Mouse (Mus musculus) monocyte, adult 59 days (primary cell): ENCODE results near the gene Kansl1l. TPM values are rescaled to one million over a fixed set of nuclear protein-coding genes. Genes with fewer than 3 reads are reported as not detected.

Experiments
- total RNA-seq, 2 experiments: library from RNA; stranded (reverse); gene quantifications; one replicate each; pipeline ENCODE4 v1.2.4; 2023

Gene Kansl1l
- 10 to 100 TPM; 13.2 TPM for total RNA-seq

DNA sequence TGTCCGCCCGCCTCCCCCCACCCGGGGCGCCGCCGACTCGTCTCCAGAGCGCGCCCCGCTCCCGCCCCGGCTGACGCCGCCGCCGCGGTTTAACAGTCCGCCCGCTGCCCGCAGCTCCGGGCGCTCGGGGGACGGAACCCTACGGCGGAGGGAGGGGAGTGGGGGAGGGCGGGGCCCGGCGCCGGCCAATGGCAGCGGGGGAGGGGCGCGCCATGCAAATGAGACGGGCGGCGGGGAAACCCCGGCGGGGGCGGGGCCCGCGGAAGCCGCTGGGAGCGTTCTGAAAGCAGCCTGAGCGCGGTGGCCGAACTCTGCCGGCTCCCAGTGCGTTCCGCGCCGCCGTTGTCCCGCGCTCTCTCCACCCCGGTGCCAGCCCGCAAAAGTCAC lies at the start of gene Kansl1l:
Kansl1l (minus strand) TSS at position 110 of the 387 bp plus-strand sequence.

GRCm38 (mm10) chr1:66862712-66863511 lies 45.5 kb upstream of the Kansl1l start, which contains the start of gene Acadl:
TSS of gene Acadl (minus strand) at chr1:66863277.

DNA sequence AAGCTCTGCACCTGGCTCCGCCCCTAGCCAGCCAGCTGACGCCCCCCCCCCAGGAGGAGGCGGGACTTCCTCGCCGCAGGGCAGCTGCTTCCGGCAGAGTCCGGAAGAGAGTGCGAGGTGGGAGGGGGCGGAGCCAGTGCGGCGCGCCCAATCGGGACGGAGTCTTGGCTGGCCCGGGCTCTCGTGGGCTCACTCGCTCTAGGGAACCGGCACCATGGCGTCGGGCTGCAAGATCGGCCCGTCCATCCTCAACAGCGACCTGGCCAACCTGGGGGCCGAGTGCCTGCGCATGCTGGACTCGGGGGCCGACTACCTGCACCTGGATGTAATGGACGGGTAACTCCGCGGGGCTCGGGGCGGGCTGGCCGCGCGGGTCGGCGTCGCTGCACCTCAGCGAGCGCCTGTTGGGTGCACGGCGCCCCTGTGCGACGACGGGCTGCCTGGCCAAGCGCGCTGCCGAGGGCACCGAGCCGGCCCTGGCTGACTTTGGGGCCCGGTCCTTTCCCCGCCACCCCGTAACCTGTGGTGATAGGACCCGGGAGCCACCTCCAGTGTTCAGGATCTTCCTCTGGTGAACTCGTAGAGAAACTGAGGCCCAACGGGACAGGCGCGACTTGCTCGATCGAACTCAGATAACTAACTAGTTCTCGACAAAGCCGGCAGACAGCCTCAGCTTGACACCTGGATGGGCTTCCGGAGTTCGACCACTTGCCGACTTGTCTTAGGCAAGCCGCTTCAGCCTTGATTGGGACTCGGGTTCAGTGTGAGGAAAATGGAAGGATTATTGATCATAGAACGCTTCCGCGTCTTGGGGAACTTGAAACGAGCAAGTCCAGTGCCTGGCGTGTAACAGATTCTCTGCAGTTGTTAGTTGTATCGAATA lies 116.4 kb downstream of the Kansl1l start, which contains the start of gene Rpe:
Rpe (plus strand) TSS at position 139 of the 883 bp plus-strand sequence.

Other genes with a start within 250 kb of the Kansl1l start
- 10 to 100 TPM; 37.4 to 42.8 TPM for gene Rpe, start 116.7 kb downstream of the Kansl1l start, total RNA-seq
- 10 to 100 TPM; 29.0 to 29.3 TPM for gene Acadl, start 45.7 kb upstream of the Kansl1l start, total RNA-seq
- gene Myl1, start 127.8 kb upstream of the Kansl1l start, total RNA-seq = not detected
- gene Lancl1, start 221.3 kb upstream of the Kansl1l start, total RNA-seq = 10 to 100 TPM; 14.9 to 18.1 TPM